Mouse (Mus musculus): ENCODE measurements around the gene AU022252.

DNA sequence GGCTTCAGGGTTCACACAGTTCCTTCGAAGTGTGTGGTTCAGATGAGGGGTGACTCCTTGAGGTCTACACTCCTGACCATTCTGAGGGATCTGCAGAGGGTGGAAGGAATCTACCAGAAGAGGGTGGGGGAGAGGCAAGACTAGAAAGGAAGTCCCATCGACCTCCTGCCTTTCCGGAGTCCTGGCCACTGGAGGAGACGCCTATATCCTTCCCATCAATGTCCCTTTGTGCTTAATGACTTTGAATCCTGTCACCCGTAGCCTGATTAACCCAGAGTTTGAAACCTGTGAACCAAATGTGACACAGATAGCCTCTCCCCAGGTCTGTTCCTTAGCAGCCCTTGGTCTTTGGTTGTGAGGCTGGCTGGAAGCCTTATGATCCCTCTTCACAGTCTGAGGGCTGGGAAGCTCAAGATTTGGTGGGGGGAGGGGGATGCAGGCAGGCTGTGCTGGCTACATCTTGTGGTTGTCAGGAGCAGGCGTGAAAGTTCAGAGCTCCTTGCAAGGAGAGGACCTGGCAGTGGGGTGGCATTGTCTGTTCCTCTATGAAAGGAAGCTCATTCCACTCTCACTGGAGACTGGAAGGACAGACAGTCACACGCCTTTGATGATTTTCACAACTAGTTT, 28.7 kb upstream of the AU022252 start:
- no peak for TF ChIP-seq GATA1 (IDR thresholded peaks at IDR 0.05; ENCODE audit: low read length)
- no peak for TF ChIP-seq TAL1 (IDR thresholded peaks at IDR 0.05; ENCODE audit: low read length)

Data from erythroblast, embryonic 14.5 days (primary cell).